Mouse (Mus musculus) lung, postnatal 25 days (tissue): ENCODE measurements at regions not wholly inside any gene's neighbourhood (a gene's known extent, or its start where the extent isn't known, plus 50 kb on each side); places are given as distances from the start of the nearest gene placed in this dataset.
A peak's percentile ranks its signal among the peaks of the same experiment; 100 is the strongest.

Experiments used
- DNase-seq: peaks from one replicate; pipeline ENCODE4 v3.0.0; 2022; ENCODE audit warnings: low spot score

DNA sequence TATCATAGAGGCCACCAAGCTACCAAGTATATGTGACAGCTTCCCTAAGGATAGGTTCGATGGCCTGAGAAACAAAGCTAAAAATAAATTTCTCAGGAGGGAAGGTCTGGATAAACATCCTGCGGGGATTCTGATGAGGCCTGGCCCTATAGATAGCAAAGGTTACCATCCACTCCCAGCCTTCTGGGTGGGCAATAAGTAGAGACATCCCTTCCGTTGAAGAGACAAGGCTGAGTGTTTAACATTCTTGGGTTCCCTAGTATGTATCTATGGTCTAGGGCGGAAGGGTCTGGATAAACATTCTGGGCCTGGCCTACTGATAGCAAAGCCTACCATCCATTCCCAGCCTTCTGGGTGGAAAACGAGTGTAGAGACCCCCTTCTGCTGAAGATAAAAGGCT lies 180.5 kb upstream of the Dlk1 start:
- DNase-seq: no peak

DNA sequence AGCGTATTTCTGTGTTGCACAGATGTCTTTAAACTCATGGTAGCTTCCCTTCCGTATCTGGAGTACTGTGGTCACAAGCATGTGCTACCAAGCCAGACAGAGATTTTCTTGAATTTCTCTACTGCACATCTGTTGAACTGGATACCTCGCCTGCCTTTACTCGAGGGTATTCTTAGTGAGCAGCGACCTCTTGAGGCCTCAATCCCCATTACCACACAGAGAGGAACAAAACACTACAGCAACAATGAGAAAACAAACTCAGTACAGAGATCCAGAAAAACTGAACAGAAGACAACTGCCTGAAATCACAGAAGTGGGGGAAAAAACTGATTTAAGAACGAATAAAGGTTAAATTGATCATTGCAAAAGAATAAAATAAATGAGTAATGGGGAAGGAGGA lies 137.8 kb upstream of the Dlk1 start:
- no peak for DNase-seq

DNA sequence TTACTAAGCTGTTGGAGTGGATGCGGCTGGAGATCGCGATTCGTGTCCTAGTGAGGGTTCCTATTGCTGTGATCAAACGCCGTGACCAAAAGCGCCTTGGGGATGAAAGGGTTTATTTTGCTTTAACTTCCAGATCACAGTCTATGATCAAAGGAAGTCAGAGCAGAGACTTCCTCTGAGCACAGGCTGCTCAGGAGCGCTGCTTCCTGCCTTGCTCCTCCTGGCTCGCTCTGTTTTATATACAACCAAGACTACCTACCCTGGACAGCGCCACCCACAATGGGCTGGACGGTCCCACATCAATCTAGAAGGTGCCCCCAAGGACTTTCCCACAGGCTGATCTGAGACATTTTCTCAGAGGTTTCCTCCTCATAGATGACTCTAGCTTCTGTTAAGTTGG lies 126.6 kb upstream of the Dlk1 start:
- no peak for DNase-seq

GRCm38 (mm10) chr12:109371327-109371726 lies 81.3 kb upstream of the Dlk1 start:
- DNase-seq: no peak

GRCm38 (mm10) chr12:109385794-109386193 lies 66.8 kb upstream of the Dlk1 start:
- DNase-seq: no peak

DNA sequence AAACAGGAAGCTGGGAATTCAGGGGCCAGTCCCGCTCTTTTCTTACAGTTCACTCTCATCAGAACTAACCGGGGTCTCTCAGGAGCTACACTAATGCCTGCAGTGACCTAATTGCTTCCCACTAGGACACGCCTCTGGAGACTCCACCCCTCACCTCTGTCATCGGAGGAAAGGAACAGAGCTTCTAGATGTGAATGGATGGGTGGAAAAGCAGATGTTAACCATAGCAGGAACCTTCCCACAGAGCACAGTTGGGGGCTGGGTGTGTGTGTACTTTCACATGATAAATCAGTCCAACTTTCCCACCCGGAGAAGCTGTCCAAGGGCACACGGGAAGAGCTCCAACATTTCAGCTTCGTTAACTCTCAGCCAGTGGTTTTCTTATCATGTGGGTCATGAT lies 63.8 kb upstream of the Dlk1 start:
- no peak for DNase-seq

DNA sequence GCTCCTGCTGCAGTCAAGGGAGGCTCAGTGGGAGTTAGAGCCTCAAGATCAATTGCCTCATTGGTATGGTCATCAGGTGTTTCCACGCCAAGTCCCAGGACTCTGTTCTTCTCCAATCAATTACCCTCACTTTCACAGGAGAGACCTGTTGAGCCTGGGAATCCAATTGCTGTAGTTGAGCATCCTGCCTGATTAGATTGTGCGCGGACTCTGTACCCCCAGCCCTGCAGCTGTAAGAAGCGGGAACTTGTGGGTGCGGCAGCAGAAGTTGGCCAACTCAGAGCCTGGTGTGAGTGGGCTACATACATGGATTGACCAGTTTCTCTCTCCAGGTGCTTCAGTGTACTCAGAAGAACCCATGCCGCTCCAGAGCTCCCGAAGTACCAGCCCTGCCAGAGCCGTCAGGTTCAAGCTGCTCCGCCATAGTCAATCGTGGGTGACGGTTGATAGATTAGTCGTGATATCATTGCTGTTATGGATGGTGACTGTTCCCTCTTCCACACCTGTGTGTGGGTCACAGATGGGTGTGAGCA lies 62.2 kb upstream of the Dlk1 start:
- DNase-seq: no peak

GRCm38 (mm10) chr12:109390978-109391377 lies 61.6 kb upstream of the Dlk1 start:
- no peak for DNase-seq

DNA sequence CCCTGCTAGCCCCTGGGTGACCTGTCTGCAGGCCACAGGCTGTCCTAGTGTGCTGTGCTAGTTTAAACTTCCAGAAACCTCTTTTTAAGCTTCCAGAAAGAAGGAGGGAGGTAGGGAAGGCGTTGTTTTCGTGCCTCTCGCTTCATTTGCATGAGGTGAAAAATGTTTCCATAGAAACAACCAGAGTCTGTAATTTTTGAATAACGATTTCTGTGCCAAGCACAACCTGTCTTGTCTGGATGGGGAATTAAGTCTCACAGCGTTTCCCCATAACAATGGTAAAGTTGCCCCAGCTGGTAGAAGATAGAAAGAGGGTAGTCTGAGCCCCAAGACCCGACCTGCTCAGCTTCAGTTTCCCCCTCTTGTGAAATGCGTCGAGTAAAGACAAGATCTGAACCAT lies 59.3 kb upstream of the Dlk1 start:
- no peak for DNase-seq

GRCm38 (mm10) chr12:109393795-109394194 lies 58.8 kb upstream of the Dlk1 start:
- peak; percentile 35 for DNase-seq

DNA sequence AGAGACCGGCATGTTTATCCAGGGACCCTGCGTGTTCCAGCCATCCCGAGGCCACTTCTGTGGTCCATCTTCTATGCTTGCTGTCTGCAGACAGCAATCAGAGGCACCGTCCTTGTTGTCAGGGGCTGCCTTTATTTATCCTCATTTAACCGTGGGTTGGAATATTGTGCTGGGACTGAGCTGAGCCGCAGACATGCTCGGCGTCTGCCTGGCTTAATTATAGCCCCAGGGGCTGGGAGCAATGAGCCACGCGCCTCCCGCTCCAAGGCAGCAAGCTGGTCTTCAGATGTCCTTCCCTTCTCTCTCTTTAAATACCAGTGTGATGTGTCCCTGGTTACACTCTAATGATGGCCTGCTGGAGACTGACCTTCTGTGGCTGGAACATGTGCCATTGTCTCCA lies 58.2 kb upstream of the Dlk1 start:
- no peak for DNase-seq

DNA sequence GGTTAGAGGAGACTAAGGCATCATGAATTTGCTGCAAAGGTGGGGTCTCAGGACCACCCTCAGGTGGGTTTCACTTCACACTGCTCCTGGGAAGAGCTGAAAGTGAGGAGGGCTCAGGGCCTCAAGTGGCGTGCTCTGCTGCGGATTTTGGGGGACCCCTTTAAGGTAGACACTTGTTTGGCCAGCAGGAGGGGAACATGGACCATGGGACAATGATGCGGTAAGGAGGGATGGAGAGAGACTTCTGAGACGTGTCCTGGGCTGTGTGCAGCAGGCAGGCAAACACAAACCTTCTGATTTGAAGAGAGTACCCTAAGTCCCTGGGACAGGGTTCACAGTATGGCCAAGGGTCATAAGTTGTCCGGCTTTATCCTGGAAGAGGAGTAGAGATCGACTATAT lies 56.0 kb upstream of the Dlk1 start:
- no peak for DNase-seq

DNA sequence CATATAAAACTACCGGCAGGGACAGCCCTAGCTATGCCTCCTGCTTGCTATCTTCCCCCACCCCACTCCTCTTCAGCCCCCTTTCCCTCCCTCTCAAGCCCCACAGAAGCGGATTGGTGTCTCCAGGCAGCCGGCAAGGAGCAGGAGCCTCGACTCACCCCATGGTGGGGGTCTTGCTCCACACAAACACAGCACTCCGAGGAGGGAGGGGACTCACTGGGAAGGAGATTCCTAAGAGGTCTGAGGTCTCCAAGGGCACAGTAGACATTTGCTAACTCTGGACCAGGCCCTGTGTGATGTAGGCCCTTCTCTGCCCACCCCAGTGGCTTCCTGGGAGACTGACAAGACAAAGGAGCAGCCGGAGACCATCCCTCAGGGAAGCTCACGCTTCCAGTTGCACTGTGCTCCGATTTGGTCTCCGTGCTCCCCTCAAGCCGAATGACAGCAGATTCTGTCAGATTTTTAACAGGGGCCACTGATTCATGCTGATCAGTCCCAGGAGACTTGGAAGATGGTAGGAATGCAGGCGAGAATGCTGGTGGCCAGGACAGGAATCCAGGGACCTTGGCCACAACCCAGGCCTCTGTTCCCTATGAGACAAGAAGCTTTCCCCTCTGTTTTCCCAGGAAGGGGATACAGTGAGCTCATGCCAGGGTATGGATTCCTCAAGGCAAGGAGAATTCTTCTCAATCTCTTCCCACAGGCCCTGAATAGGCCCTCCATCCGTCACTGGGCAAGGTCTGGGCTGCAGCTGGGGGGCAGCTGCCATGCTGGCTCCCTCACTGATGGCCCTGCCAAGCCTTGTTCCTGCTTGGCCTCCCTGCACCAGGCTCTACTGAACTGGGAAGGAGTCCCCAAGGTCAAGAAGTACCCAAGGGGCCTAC lies 55.2 kb upstream of the Dlk1 start:
- DNase-seq: no peak

- no peak for DNase-seq
Measured at GRCm38 (mm10) chr12:109398473-109398872, 54.1 kb upstream of the Dlk1 start.

- DNase-seq: no peak
Measured at GRCm38 (mm10) chr12:109398951-109399350, 53.7 kb upstream of the Dlk1 start.

DNA sequence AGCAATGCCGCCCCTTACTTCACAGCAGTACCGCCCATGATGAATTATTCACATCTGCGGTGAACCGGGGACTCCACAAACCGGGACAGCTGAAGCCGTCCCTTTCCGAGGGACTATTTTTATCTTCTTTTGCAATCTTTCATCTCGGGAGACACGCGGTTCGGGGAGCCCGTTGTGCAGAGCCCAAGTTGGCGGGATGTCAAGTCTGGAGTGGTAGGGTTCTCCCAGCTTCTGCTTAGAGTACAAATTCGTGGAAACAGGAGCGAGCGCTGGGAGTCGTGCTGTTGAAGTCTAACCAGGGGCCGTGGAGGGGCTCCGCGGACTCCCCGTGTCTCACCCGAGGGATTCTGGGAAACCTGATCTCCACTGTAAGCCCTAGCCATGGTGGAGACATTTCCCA lies 53.0 kb upstream of the Dlk1 start:
- DNase-seq: peak; percentile 33

- no peak for DNase-seq
Measured at GRCm38 (mm10) chr12:109400041-109400440, 52.6 kb upstream of the Dlk1 start.

GRCm38 (mm10) chr12:109400936-109401586 lies 51.6 kb upstream of the Dlk1 start:
- no peak for DNase-seq

GRCm38 (mm10) chr12:109401696-109402095 lies 50.9 kb upstream of the Dlk1 start:
- no peak for DNase-seq

GRCm38 (mm10) chr12:109402226-109402625 lies 50.4 kb upstream of the Dlk1 start:
- no peak for DNase-seq
